Mouse (Mus musculus) testis, adult 2 months (tissue): ENCODE results near the gene Rbm39.

Experiments
- CTCF ChIP-seq: fragments of 200-500 bp; IDR thresholded peaks from 2 replicates; pipeline ENCODE4 v1.5.1; 2012; ENCODE audit warnings: low read depth, mild to moderate bottlenecking, inconsistent platforms, low read length, moderate library complexity; ENCODE audit not compliant: control insufficient read depth, insufficient read depth, insufficient replicate concordance
- POLR2A ChIP-seq: fragments of 200-500 bp; IDR thresholded peaks from 2 replicates; pipeline ENCODE4 v1.6.1; 2012; ENCODE audit warnings: low read depth, mild to moderate bottlenecking, inconsistent platforms, low read length, moderate library complexity; ENCODE audit not compliant: control insufficient read depth

DNA sequence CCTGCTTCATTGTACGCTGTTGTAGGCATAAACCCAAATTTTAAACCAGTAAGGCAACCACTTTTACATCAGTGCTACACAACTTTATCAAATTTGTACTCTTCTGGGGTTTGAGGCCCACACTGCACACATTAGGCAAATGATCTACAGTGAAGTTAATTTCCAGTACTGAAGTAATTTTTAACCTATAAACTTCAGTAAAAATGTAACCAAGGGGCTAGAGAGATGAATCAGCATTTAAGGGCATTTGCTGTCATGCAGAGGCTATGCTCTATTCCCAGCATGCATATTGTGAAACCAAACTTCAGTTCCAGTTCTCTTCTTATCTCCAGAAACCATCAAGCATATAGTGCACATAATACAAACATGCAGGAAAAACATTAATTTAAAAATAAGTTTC lies 14.6 kb downstream of the Rbm39 start:
- no peak for TF ChIP-seq CTCF
- TF ChIP-seq POLR2A = no peak
